Mouse (Mus musculus) thymus, adult 2 months (tissue): ENCODE measurements around the gene Trpv5.

Source experiments
- CTCF ChIP-seq: fragments of 200-500 bp; IDR thresholded peaks from 2 replicates; pipeline ENCODE4 v1.5.1; 2012; ENCODE audit warnings: mild to moderate bottlenecking, control low read depth, low read length, moderate library complexity, borderline replicate concordance; ENCODE audit not compliant: control insufficient read depth, poor library complexity, insufficient read depth; ENCODE audit errors: extremely low read depth
- POLR2A ChIP-seq: fragments of 200-500 bp; IDR thresholded peaks from 2 replicates; pipeline ENCODE4 v1.6.1; 2012; ENCODE audit warnings: mild to moderate bottlenecking, low read length, control low read depth, moderate library complexity; ENCODE audit not compliant: control insufficient read depth, poor library complexity, insufficient read depth; ENCODE audit errors: extremely low read depth

DNA sequence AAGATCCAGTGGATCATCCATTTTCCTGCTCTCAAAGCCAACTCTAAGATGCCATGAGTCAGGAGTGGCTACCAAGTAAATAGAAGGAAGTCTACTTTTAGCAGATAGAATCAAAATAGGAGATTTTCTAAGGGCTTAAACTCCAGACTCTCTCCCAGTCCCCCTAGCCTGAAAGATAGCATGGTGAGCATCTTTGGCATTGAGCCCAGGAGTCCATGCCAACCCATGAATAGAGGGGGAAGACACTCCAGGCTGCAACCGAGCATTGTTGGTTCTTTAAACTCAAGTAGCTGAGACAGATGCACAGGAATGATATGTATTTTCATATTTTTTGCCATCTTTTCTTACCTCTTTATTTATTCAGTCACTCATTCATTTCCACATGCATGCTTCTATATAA is 45.4 kb downstream of the Trpv5 start:
- TF ChIP-seq CTCF (no peak), POLR2A (no peak)
